Mouse (Mus musculus): ENCODE measurements around the gene Gm26657. TPM values are rescaled to one million over a fixed set of nuclear protein-coding genes. Genes with fewer than 3 reads are reported as not detected.

The Gm26657 gene
- total and polyA plus RNA-seq, 2 experiments = not detected

DNA sequence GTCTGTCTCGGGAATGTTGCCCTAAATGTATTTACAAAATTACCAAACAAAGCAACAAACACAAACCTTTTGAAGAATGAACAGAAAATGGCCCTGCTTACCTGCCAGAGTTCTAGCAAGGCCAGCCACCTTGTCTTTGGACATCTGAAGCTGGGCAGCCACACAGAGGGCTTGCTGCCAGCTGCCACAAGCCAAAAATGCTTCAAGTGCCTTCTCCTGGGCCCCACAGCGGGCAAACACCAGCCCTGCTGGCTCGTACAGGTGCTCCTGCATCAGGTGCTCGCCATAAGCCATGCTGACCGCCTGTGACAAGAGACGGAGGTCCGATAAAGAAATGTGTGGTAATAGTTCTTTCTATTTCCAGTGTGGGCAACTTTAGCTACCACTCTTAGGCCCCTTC is 29.0 kb downstream of the Gm26657 start:
- no peak overlapping the region for H3K9ac ChIP-seq (ENCODE audit: low read depth, low read length)
- H3K27me3 ChIP-seq (ENCODE audit: control insufficient read depth, insufficient read depth, low read length) = no peaks in the 10 kb centered on the region
- H3K27ac ChIP-seq (replicated peaks; ENCODE audit: insufficient read depth, low read depth, low read length) = no peak overlapping the region
- no peak for DNase-seq (ENCODE audit: extremely low read depth, low read depth, low spot score)
- peaks cover 66% of the 10 kb centered on the region for H3K36me3 ChIP-seq (ENCODE audit: control insufficient read depth, insufficient read depth, low read length)
- 69% methylated on average over 7 of the region's 7 CpGs for WGBS
- H3K4me3 ChIP-seq (ENCODE audit: insufficient read depth, low read depth, low read length) = no peak overlapping the region
- TF ChIP-seq POLR2A (IDR thresholded peaks at IDR 0.05; ENCODE audit: extremely low read depth, insufficient read depth, low read length) (no peak), CTCF (IDR thresholded peaks at IDR 0.05; ENCODE audit: low read depth, low read length) (no peak)
- no peaks in the 10 kb centered on the region for H3K79me2 ChIP-seq (ENCODE audit: control insufficient read depth, insufficient read depth, low read length)
- H3K4me1 ChIP-seq (ENCODE audit: control insufficient read depth, insufficient read depth, low read length) = no peaks in the 10 kb centered on the region

DNA sequence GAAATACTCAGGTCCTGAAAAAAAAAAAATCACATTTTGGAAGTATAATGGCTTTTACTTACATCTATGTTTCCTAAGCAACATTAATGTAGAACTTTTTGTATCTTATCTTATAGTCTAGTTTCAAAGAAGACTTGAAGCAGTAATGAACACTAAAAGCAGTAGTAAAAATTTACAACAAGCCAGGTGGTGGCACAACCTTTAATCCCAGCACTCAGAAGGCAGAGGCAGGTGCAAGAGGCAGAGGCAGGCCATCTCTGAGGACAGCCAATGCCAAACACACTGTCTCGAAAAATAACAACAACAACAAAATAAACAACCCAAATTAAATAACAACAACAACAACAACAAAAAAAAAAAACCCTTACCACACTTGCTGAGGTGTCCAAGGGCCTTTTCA is 31.2 kb downstream of the Gm26657 start:
- H3K36me3 ChIP-seq (ENCODE audit: control insufficient read depth, insufficient read depth, low read length) = peaks cover 71% of the 10 kb centered on the region
- H3K79me2 ChIP-seq (ENCODE audit: control insufficient read depth, insufficient read depth, low read length) = no peaks in the 10 kb centered on the region
- H3K4me1 ChIP-seq (ENCODE audit: control insufficient read depth, insufficient read depth, low read length) = no peaks in the 10 kb centered on the region
- no peak overlapping the region for H3K27ac ChIP-seq (replicated peaks; ENCODE audit: insufficient read depth, low read depth, low read length)
- DNase-seq (ENCODE audit: extremely low read depth, low read depth, low spot score) = no peak
- TF ChIP-seq CTCF (IDR thresholded peaks at IDR 0.05; ENCODE audit: low read depth, low read length) = no peak
- no peak for TF ChIP-seq POLR2A (IDR thresholded peaks at IDR 0.05; ENCODE audit: extremely low read depth, insufficient read depth, low read length)
- H3K27me3 ChIP-seq (ENCODE audit: control insufficient read depth, insufficient read depth, low read length) = no peaks in the 10 kb centered on the region
- no peak overlapping the region for H3K9ac ChIP-seq (ENCODE audit: low read depth, low read length)
- 65% methylated on average over 1 of the region's 1 CpGs for WGBS
- no peak overlapping the region for H3K4me3 ChIP-seq (ENCODE audit: insufficient read depth, low read depth, low read length)

Other genes with a start within 250 kb of the Gm26657 start
- gene Actl7b, start 1.4 kb downstream of the Gm26657 start, total RNA-seq (2014; rRNA removed) = not detected in 2 replicates
- not detected in 2 replicates for gene Actl7b, start 1.4 kb downstream of the Gm26657 start, polyA plus RNA-seq (2012; rRNA removed)
- gene Actl7a, start 3.3 kb downstream of the Gm26657 start, total RNA-seq (2014; rRNA removed) = not detected in 2 replicates
- gene Actl7a, start 3.3 kb downstream of the Gm26657 start, polyA plus RNA-seq (2012; rRNA removed) = not detected in 2 replicates
- 8.1 and 9.4 TPM in 2 replicates for gene Elp1, start 62.3 kb downstream of the Gm26657 start, total RNA-seq (2014; rRNA removed)
- 3.8 and 6.4 TPM in 2 replicates for gene Elp1, start 62.3 kb downstream of the Gm26657 start, polyA plus RNA-seq (2012; rRNA removed)
- 0.81 and 0.92 TPM in 2 replicates for gene Fam206a, start 62.3 kb downstream of the Gm26657 start, total RNA-seq (2014; rRNA removed)
- 0.95 and 1.1 TPM in 2 replicates for gene Fam206a, start 62.3 kb downstream of the Gm26657 start, polyA plus RNA-seq (2012; rRNA removed)
- gene Ctnnal1, start 125.1 kb downstream of the Gm26657 start, total RNA-seq (2014; rRNA removed) = 3.4 and 3.9 TPM in 2 replicates
- gene Ctnnal1, start 125.1 kb downstream of the Gm26657 start, polyA plus RNA-seq (2012; rRNA removed) = 0.83 and 1.5 TPM in 2 replicates
- gene Tmem245, start 207.4 kb downstream of the Gm26657 start, total RNA-seq (2014; rRNA removed) = 16.3 and 20.9 TPM in 2 replicates
- 4.4 and 5.3 TPM in 2 replicates for gene Tmem245, start 207.4 kb downstream of the Gm26657 start, polyA plus RNA-seq (2012; rRNA removed)

Measured in liver, adult 2 months (tissue).